Mouse (Mus musculus) megakaryocyte, embryonic 14.5 days (primary cell): ENCODE results near the gene Gm38431.

Experiments used
- FLI1 ChIP-seq: IDR thresholded peaks from 2 replicates; pipeline ENCODE4 v1.6.1; 2012; ENCODE audit warnings: low read length, inconsistent platforms, mixed read lengths
- GATA1 ChIP-seq: IDR thresholded peaks from 3 replicates; pipeline ENCODE4 v1.6.1; 2012; ENCODE audit warnings: mixed read lengths, low read length, inconsistent platforms, borderline replicate concordance

DNA sequence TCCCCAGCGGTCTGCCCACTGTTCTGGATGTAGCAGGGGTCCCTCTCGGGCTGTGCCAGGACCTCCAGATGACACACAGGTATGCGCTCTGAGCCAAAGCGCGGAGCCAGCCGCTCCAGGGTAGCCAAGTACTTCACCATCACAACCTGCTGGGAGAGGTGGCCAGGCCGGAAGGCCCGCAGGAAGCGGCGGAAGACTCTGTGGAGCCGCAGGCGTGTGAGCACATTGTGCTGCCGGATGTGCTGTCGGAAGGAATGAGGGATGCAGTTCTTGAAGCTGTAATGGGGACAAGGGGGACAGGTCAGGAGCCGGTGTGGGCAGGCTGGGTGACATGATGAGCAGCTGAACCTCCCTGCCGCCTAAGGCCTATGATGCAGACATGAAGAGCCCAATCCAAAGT is 29.7 kb upstream of the Gm38431 start:
- TF ChIP-seq GATA1, result no peak
- no peak for TF ChIP-seq FLI1
